Mouse (Mus musculus) MEL (cell line): Measurements from ENCODE around the gene St6gal1.

ENCODE experiments used
- BHLHE40 ChIP-seq: IDR thresholded peaks from 2 replicates; pipeline ENCODE4 v1.6.1; 2012; ENCODE audit warnings: low read depth, mild to moderate bottlenecking, inconsistent platforms, low read length, improper control_type of control experiment, borderline replicate concordance
- CHD1 ChIP-seq: IDR thresholded peaks from 2 replicates; pipeline ENCODE4 v1.6.1; 2012; ENCODE audit warnings: low read depth, mild to moderate bottlenecking, inconsistent platforms, low read length, improper control_type of control experiment
- CTCF ChIP-seq, 3 experiments: IDR thresholded peaks in 2 of 3; conservative IDR thresholded peaks in 1 of 3; 2 replicates each; pipeline ENCODE4 v1.5.1; 2011 to 2012; ENCODE audit warnings: low read length in 3 of 3, low read depth in 2 of 3, mild to moderate bottlenecking in 2 of 3, improper control_type of control experiment in 1 of 3, inconsistent platforms in 1 of 3, mixed read lengths in 1 of 3, moderate library complexity in 1 of 3; ENCODE audit not compliant: control insufficient read depth in 1 of 3, insufficient read depth in 1 of 3, poor library complexity in 1 of 3, severe bottlenecking in 1 of 3
- EP300 ChIP-seq, 2 experiments: IDR thresholded peaks; 2 replicates each; pipeline ENCODE4 v1.6.1; 2011; ENCODE audit warnings: improper control_type of control experiment in 2 of 2, low read length in 2 of 2, low read depth in 1 of 2, mild to moderate bottlenecking in 1 of 2
- GATA1 ChIP-seq: IDR thresholded peaks from 2 replicates; pipeline ENCODE4 v1.6.1; 2011; ENCODE audit warnings: low read depth, low read length, improper control_type of control experiment
- JUND ChIP-seq: IDR thresholded peaks from 2 replicates; pipeline ENCODE4 v1.6.1; 2011; ENCODE audit warnings: low read depth, mild to moderate bottlenecking, improper control_type of control experiment, low read length
- MAX ChIP-seq: IDR thresholded peaks from 2 replicates; pipeline ENCODE4 v1.6.1; 2011; ENCODE audit warnings: low read length, improper control_type of control experiment
- MAZ ChIP-seq: IDR thresholded peaks from 2 replicates; pipeline ENCODE4 v1.6.1; 2012; ENCODE audit warnings: low read depth, mild to moderate bottlenecking, inconsistent platforms, low read length, improper control_type of control experiment
- MXI1 ChIP-seq: IDR thresholded peaks from 2 replicates; pipeline ENCODE4 v1.6.1; 2011; ENCODE audit warnings: mild to moderate bottlenecking, low read depth, low read length, improper control_type of control experiment
- POLR2A ChIP-seq, 2 experiments: IDR thresholded peaks; 2 replicates each; pipeline ENCODE4 v1.6.1; 2011 to 2012; ENCODE audit warnings: low read length in 2 of 2, mild to moderate bottlenecking in 2 of 2, control low read depth in 1 of 2, improper control_type of control experiment in 1 of 2, low read depth in 1 of 2, moderate library complexity in 1 of 2; ENCODE audit not compliant: control insufficient read depth in 1 of 2, insufficient read depth in 1 of 2, poor library complexity in 1 of 2
- TAL1 ChIP-seq: IDR thresholded peaks from 2 replicates; pipeline ENCODE4 v1.6.1; 2012; ENCODE audit warnings: mild to moderate bottlenecking, inconsistent platforms, low read length, moderate library complexity, mixed read lengths
- USF1 ChIP-seq: IDR thresholded peaks from 2 replicates; pipeline ENCODE4 v1.6.1; 2014; ENCODE audit warnings: low read depth, mild to moderate bottlenecking, inconsistent platforms, low read length, improper control_type of control experiment, moderate library complexity
- ZMIZ1 ChIP-seq: IDR thresholded peaks from 2 replicates; pipeline ENCODE4 v1.6.1; 2012; ENCODE audit warnings: low read depth, mild to moderate bottlenecking, inconsistent platforms, low read length, improper control_type of control experiment, moderate library complexity

GRCm38 (mm10) chr16:23280742-23281090 lies 56.2 kb downstream of the St6gal1 start:
- TF ChIP-seq MAX (no peak), TAL1 (no peak), JUND (no peak), MAZ (no peak), EP300 (IDR thresholded peaks at IDR 0.05; ENCODE audit: low read depth in 1 of 2, low read length in 2 of 2) (no peak), CTCF (IDR thresholded peaks at IDR 0.05 in 2 of 3, conservative IDR thresholded peaks at IDR 0.05 in 1 of 3; ENCODE audit: control insufficient read depth in 1 of 3, insufficient read depth in 1 of 3, low read depth in 2 of 3, low read length in 3 of 3, poor library complexity in 1 of 3, severe bottlenecking in 1 of 3) (no peak), USF1 (no peak), POLR2A (IDR thresholded peaks at IDR 0.05; ENCODE audit: control insufficient read depth in 1 of 2, insufficient read depth in 1 of 2, low read depth in 1 of 2, low read length in 2 of 2, poor library complexity in 1 of 2) (no peak), MXI1 (no peak), BHLHE40 (no peak), ZMIZ1 (no peak), GATA1 (no peak), CHD1 (no peak)
